Mouse (Mus musculus) small intestine, adult 2 months (tissue): Measurements from ENCODE around the gene Pik3r6.

Experiments used
- CTCF ChIP-seq: fragments of 200-500 bp; IDR thresholded peaks from 2 replicates; pipeline ENCODE4 v1.5.1; 2012; ENCODE audit warnings: low read depth, mild to moderate bottlenecking, control low read depth, inconsistent platforms, low read length, moderate library complexity, mixed read lengths; ENCODE audit not compliant: insufficient replicate concordance, insufficient read length; ENCODE audit errors: extremely low read depth
- POLR2A ChIP-seq: fragments of 200-500 bp; IDR thresholded peaks from 2 replicates; pipeline ENCODE4 v1.6.1; 2012; ENCODE audit warnings: low read depth, mild to moderate bottlenecking, control low read depth, inconsistent platforms, low read length, moderate library complexity

GRCm38 (mm10) chr11:68577076-68577475 lies 74.3 kb downstream of the Pik3r6 start:
- TF ChIP-seq POLR2A (no peak), CTCF (no peak)
